Mouse (Mus musculus) embryonic facial prominence, embryonic 10.5 days (tissue): ENCODE measurements at regions not wholly inside any gene's neighbourhood (a gene's known extent, or its start where the extent isn't known, plus 50 kb on each side); places are given as distances from the start of the nearest gene placed in this dataset.

Experiments
- DNase-seq: peaks from one replicate; pipeline ENCODE4 v3.0.0-alpha.2; 2017; ENCODE audit warnings: low spot score
- H3K27ac ChIP-seq: fragments of 300-500 bp; sonication (generic); replicated peaks from 2 replicates; pipeline ENCODE4 v1.5.1; 2016; ENCODE audit warnings: mild to moderate bottlenecking
- H3K27me3 ChIP-seq: fragments of 300-500 bp; sonication (generic); replicated peaks from 2 replicates; pipeline ENCODE4 v1.6.1; 2016; ENCODE audit warnings: low read depth, mild to moderate bottlenecking; ENCODE audit not compliant: poor library complexity, severe bottlenecking
- H3K36me3 ChIP-seq: fragments of 300-500 bp; sonication (generic); replicated peaks from 2 replicates; pipeline ENCODE4 v1.6.1; 2016; ENCODE audit warnings: mild to moderate bottlenecking, moderate library complexity
- H3K4me1 ChIP-seq: fragments of 300-500 bp; sonication (generic); 2 replicates; pipeline ENCODE4 v1.6.1; 2016
- H3K4me3 ChIP-seq: fragments of 300-500 bp; sonication (generic); 2 replicates; pipeline ENCODE4 v1.5.1; 2016; ENCODE audit warnings: mild to moderate bottlenecking, moderate library complexity
- H3K9me3 ChIP-seq: fragments of 300-500 bp; sonication (generic); 2 replicates; pipeline ENCODE4 v1.6.1; 2016; ENCODE audit warnings: mild to moderate bottlenecking
- WGBS: fragments of 180-500 bp; shearing (Covaris S2); methylation state at CpG from one replicate; pipeline ENCODE4 v1.1.7; 2016; 5-methylcytosine and 5-hydroxymethylcytosine counted together

DNA sequence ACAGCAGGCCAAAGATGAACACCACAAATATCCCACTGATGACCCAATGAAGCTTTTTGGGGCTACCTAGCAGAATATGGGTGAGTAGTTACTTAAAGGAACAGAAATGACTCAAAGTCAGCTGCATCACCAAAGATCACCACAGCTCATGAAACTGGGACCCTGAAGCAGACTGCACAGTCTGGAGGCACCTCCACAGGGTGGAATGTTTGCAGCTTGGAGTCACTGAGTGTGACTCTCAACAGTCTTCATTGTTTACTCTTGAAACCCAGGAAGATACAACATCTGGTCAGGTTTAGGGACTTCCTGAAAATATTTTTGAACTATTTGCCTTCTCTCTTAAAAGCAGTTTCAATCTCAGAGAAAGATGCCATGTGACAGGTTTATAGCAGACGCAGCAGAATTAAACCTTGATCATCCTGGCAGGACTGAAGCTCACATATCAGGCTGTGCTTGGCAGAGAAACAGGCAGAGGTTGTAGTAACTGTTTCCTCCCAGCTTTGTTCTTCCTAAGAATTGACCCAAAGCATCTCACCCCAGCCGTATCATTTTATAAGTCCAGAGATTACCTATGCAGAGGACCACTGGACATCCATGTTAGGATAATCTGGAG, 944.1 kb upstream of the Adgrl4 start:
- Histone ChIP-seq H3K27ac (no peak overlapping the region), H3K4me1 (no peaks in the 10 kb centered on the region), H3K27me3 (no peaks in the 10 kb centered on the region), H3K9me3 (no peaks in the 10 kb centered on the region), H3K36me3 (no peaks in the 10 kb centered on the region), H3K4me3 (no peak overlapping the region)
- no peak for DNase-seq
- 68% methylated on average over 2 of the region's 2 CpGs for WGBS

GRCm38 (mm10) chr3:150530966-150531365, 906.7 kb upstream of the Adgrl4 start:
- no peak for DNase-seq
- H3K27me3 ChIP-seq = no peaks in the 10 kb centered on the region
- no peak overlapping the region for H3K4me3 ChIP-seq
- 94% methylated on average over 3 of the region's 3 CpGs for WGBS
- no peaks in the 10 kb centered on the region for H3K4me1 ChIP-seq
- no peaks in the 10 kb centered on the region for H3K9me3 ChIP-seq
- H3K27ac ChIP-seq = no peak overlapping the region
- H3K36me3 ChIP-seq = no peaks in the 10 kb centered on the region

- H3K4me1 ChIP-seq = no peaks in the 10 kb centered on the region
- H3K27me3 ChIP-seq = no peaks in the 10 kb centered on the region
- H3K9me3 ChIP-seq = no peaks in the 10 kb centered on the region
- no peak for DNase-seq
- WGBS = 87% methylated on average over 5 of the region's 5 CpGs
- no peak overlapping the region for H3K27ac ChIP-seq
- H3K36me3 ChIP-seq = no peaks in the 10 kb centered on the region
- H3K4me3 ChIP-seq = no peak overlapping the region
Observed at GRCm38 (mm10) chr3:150543118-150543517, 894.6 kb upstream of the Adgrl4 start.

GRCm38 (mm10) chr3:150588474-150588873, 849.2 kb upstream of the Adgrl4 start:
- no peak overlapping the region for H3K27ac ChIP-seq
- no peaks in the 10 kb centered on the region for H3K9me3 ChIP-seq
- peak; percentile 29 for DNase-seq
- no peaks in the 10 kb centered on the region for H3K36me3 ChIP-seq
- no peak overlapping the region for H3K4me3 ChIP-seq
- H3K27me3 ChIP-seq = no peaks in the 10 kb centered on the region
- WGBS = 40% methylated on average over 1 of the region's 1 CpGs
- H3K4me1 ChIP-seq = peaks cover 5% of the 10 kb centered on the region

GRCm38 (mm10) chr3:150590978-150591377, 846.7 kb upstream of the Adgrl4 start:
- Histone ChIP-seq H3K27ac (no peak overlapping the region), H3K4me1 (peaks cover 5% of the 10 kb centered on the region), H3K4me3 (no peak overlapping the region), H3K36me3 (no peaks in the 10 kb centered on the region), H3K9me3 (no peaks in the 10 kb centered on the region), H3K27me3 (no peaks in the 10 kb centered on the region)
- 93% methylated on average over 2 of the region's 2 CpGs for WGBS
- DNase-seq = no peak

- 79% methylated on average over 2 of the region's 2 CpGs for WGBS
- Histone ChIP-seq H3K4me1 (no peaks in the 10 kb centered on the region), H3K9me3 (no peaks in the 10 kb centered on the region), H3K4me3 (no peak overlapping the region), H3K27ac (no peak overlapping the region), H3K36me3 (no peaks in the 10 kb centered on the region), H3K27me3 (no peaks in the 10 kb centered on the region)
- DNase-seq = no peak
Observed at GRCm38 (mm10) chr3:150603400-150604095, 834.1 kb upstream of the Adgrl4 start.

- H3K27ac ChIP-seq = no peak overlapping the region
- no peaks in the 10 kb centered on the region for H3K36me3 ChIP-seq
- H3K4me3 ChIP-seq = no peak overlapping the region
- DNase-seq = peak; percentile 20
- H3K27me3 ChIP-seq = no peaks in the 10 kb centered on the region
- 73% methylated on average over 15 of the region's 15 CpGs for WGBS
- no peaks in the 10 kb centered on the region for H3K9me3 ChIP-seq
- H3K4me1 ChIP-seq = peaks cover 6% of the 10 kb centered on the region; the same call in 1 of the 2 replicates
Observed at GRCm38 (mm10) chr3:150610681-150611101, 827.0 kb upstream of the Adgrl4 start.

GRCm38 (mm10) chr3:150637544-150637943, 800.1 kb upstream of the Adgrl4 start:
- no peaks in the 10 kb centered on the region for H3K4me1 ChIP-seq
- DNase-seq = no peak
- no peaks in the 10 kb centered on the region for H3K27me3 ChIP-seq
- H3K9me3 ChIP-seq = no peaks in the 10 kb centered on the region
- 91% methylated on average over 3 of the region's 3 CpGs for WGBS
- H3K27ac ChIP-seq = no peak overlapping the region
- H3K36me3 ChIP-seq = no peaks in the 10 kb centered on the region
- H3K4me3 ChIP-seq = no peak overlapping the region

DNA sequence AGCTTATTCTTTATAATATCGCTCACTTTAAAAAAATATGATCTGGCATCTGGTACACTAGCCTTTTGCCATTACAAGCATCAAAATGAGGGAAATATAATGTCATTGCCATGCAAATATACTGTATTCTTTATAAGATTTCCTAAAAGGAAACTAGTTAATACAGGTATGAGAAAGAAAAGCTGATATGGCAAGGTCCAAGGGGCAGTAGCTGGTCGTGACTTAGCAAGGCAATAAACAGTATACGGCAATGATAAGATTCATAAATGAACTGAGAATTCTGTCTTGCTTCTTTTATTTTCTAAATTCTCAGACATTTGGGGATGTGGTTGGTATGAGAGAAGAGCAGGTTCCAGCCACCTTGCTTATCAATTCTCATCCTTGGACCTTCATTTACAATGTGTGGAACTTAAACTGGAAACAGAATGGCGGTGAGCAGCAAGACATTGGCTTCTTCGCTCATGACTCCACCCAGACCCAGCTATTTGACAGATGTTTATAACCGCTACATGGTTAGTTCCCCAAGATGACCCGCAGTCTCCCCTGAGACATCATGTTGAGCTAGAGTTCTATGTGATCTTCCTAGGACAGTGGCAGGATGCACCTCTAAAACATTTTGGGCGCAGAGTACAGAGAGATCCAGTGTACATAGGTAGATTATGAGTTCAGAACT, 797.5 kb upstream of the Adgrl4 start:
- Histone ChIP-seq H3K36me3 (no peaks in the 10 kb centered on the region), H3K27ac (no peak overlapping the region), H3K4me3 (no peak overlapping the region), H3K9me3 (no peaks in the 10 kb centered on the region), H3K27me3 (no peaks in the 10 kb centered on the region), H3K4me1 (no peaks in the 10 kb centered on the region)
- no peak for DNase-seq
- 91% methylated on average over 8 of the region's 8 CpGs for WGBS

- H3K4me1 ChIP-seq = no peaks in the 10 kb centered on the region
- H3K27me3 ChIP-seq = no peaks in the 10 kb centered on the region
- H3K36me3 ChIP-seq = no peaks in the 10 kb centered on the region
- WGBS = 91% methylated on average over 3 of the region's 3 CpGs
- H3K9me3 ChIP-seq = no peaks in the 10 kb centered on the region
- no peak for DNase-seq
- H3K4me3 ChIP-seq = no peak overlapping the region
- no peak overlapping the region for H3K27ac ChIP-seq
Observed at GRCm38 (mm10) chr3:150648040-150648439, 789.6 kb upstream of the Adgrl4 start.

GRCm38 (mm10) chr3:150649783-150650565, 787.7 kb upstream of the Adgrl4 start:
- Histone ChIP-seq H3K4me1 (no peaks in the 10 kb centered on the region), H3K27me3 (no peaks in the 10 kb centered on the region), H3K9me3 (no peaks in the 10 kb centered on the region), H3K27ac (no peak overlapping the region), H3K36me3 (no peaks in the 10 kb centered on the region), H3K4me3 (no peak overlapping the region)
- WGBS = 86% methylated on average over 3 of the region's 3 CpGs
- DNase-seq = no peak

GRCm38 (mm10) chr3:150695751-150696150, 741.9 kb upstream of the Adgrl4 start:
- H3K27ac ChIP-seq = no peak overlapping the region
- H3K4me3 ChIP-seq = no peak overlapping the region
- H3K27me3 ChIP-seq = no peaks in the 10 kb centered on the region
- no peaks in the 10 kb centered on the region for H3K4me1 ChIP-seq
- no peaks in the 10 kb centered on the region for H3K9me3 ChIP-seq
- WGBS = 60% methylated on average over 5 of the region's 5 CpGs
- no peak for DNase-seq
- no peaks in the 10 kb centered on the region for H3K36me3 ChIP-seq
